Mouse (Mus musculus) megakaryocyte, embryonic 14.5 days (primary cell): Measurements from ENCODE around the gene Clec2l.

Source experiments
- FLI1 ChIP-seq: IDR thresholded peaks from 2 replicates; pipeline ENCODE4 v1.6.1; 2012; ENCODE audit warnings: low read length, inconsistent platforms, mixed read lengths
- GATA1 ChIP-seq: IDR thresholded peaks from 3 replicates; pipeline ENCODE4 v1.6.1; 2012; ENCODE audit warnings: mixed read lengths, low read length, inconsistent platforms, borderline replicate concordance

DNA sequence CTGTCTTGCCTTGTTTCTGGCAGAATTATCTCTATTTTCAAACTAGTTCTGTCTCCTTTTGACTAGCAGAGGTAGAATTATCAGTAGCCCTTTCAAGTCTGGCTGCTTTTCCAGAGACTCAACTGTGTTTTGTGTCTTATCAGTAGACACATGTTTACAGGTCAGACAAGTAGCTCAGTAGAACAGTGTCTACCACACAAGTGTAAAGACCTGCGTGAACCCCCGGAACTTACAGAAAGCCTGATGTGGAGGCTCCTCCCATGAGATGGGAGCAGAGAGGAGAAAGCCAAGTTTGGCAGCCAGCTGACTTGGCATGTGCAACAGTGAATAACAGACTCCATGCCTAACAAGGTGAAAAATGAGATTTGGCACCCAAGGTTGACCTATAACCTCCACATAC lies 39.4 kb upstream of the Clec2l start:
- TF ChIP-seq GATA1 = no peak
- TF ChIP-seq FLI1 = no peak
